Mouse (Mus musculus) midbrain, embryonic 14.5 days (tissue): ENCODE measurements at regions not wholly inside any gene's neighbourhood (a gene's known extent, or its start where the extent isn't known, plus 50 kb on each side); places are given as distances from the start of the nearest gene placed in this dataset.
A peak's percentile ranks its signal among the peaks of the same experiment; 100 is the strongest.

Experiments used
- ATAC-seq: fragments of 200-750 bp; cut with Nextera tagmentation; 2 replicates; pipeline ENCODE4 v1.8.0; 2017; ENCODE audit warnings: moderate number of reproducible peaks, moderate library complexity; ENCODE audit not compliant: low FRiP score, low TSS enrichment
- DNase-seq: peaks from one replicate; pipeline ENCODE4 v3.0.0-alpha.2; 2015
- H3K27ac ChIP-seq: fragments of 300-500 bp; sonication (generic); replicated peaks from 2 replicates; pipeline ENCODE4 v1.5.1; 2014; ENCODE audit warnings: mild to moderate bottlenecking, low read depth, low read length, moderate library complexity
- H3K27me3 ChIP-seq: fragments of 300-500 bp; sonication (generic); 2 replicates; pipeline ENCODE4 v1.6.1; 2014; ENCODE audit warnings: low read length, control low read depth, mixed read lengths; ENCODE audit not compliant: control insufficient read depth, insufficient read depth
- H3K36me3 ChIP-seq: fragments of 300-500 bp; sonication (generic); 2 replicates; pipeline ENCODE4 v1.6.1; 2014; ENCODE audit warnings: low read length, control low read depth; ENCODE audit not compliant: control insufficient read depth, insufficient read depth
- H3K4me1 ChIP-seq: fragments of 300-500 bp; sonication (generic); 2 replicates; pipeline ENCODE4 v1.6.1; 2014; ENCODE audit warnings: mild to moderate bottlenecking, antibody characterized with exemption, low read length, control low read depth; ENCODE audit not compliant: control insufficient read depth, insufficient read depth
- H3K4me2 ChIP-seq: fragments of 300-500 bp; sonication (generic); 2 replicates; pipeline ENCODE4 v1.6.1; 2014; ENCODE audit warnings: mild to moderate bottlenecking, low read length, moderate library complexity
- H3K4me3 ChIP-seq: fragments of 300-500 bp; sonication (generic); replicated peaks from 2 replicates; pipeline ENCODE4 v1.5.1; 2014; ENCODE audit warnings: low read depth, low read length
- H3K9ac ChIP-seq: fragments of 300-500 bp; sonication (generic); replicated peaks from 2 replicates; pipeline ENCODE4 v1.6.1; 2014; ENCODE audit warnings: mild to moderate bottlenecking, low read length, moderate library complexity
- H3K9me3 ChIP-seq: fragments of 300-500 bp; sonication (generic); 2 replicates; pipeline ENCODE4 v1.6.1; 2016; ENCODE audit warnings: low read length, control low read depth, mixed read lengths; ENCODE audit not compliant: control insufficient read depth
- WGBS: fragments of 180-500 bp; shearing (Covaris S2); extraction: QIAGEN DNeasy Blood & Tissue Kit; methylation state at CpG from one replicate; pipeline ENCODE4 v1.1.7; 2014; 5-methylcytosine and 5-hydroxymethylcytosine counted together

DNA sequence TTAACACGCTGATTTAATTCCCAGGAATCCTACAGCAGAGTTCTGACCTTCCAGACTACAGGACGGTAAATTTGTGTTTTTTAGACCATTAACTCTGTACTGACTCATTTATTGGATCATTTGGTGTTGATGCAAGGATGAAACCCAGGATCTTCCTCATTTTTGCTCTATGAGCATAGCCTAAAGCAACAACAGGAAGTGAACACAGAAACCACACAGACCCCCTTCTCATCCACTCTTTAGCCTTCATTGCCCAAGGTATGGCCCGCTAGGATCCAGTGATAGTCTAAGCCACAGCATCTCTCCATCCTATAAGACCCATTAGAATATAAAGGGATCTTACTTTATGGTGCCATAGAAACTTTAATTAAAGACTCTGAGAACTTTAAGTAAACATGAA is 56.5 kb upstream of the Grin2b start:
- ATAC-seq (no peak), DNase-seq (no peak)
- no peak overlapping the region for H3K27ac ChIP-seq
- H3K36me3 ChIP-seq: no peaks in the 10 kb centered on the region
- H3K9ac ChIP-seq: no peak overlapping the region
- H3K4me3 ChIP-seq: no peak overlapping the region
- no peaks in the 10 kb centered on the region for H3K27me3 ChIP-seq
- no peaks in the 10 kb centered on the region for H3K4me1 ChIP-seq
- no peak overlapping the region for H3K4me2 ChIP-seq
- WGBS: 85% methylated on average over 3 of the region's 3 CpGs
- no peaks in the 10 kb centered on the region for H3K9me3 ChIP-seq

DNA sequence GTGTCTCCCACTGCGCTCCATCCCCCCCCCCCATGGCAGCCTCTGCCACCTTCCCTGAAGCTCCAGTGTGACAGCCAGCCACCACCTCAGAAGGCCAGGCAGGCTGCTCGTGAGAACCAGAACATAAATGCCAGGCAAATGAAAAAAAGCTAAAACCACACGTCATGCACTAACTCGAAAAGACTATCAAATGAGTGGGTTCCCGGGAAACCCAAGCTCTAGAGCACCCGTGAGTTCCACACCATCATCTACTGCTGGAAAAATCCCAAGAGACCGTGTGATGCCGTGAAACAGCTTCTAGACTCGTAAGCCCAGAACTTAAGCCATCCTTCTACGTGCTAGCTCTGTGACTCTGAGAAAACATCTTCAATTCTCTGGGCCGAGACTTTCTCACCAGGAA is 62.2 kb upstream of the Grin2b start:
- H3K27ac ChIP-seq: no peak overlapping the region
- no peaks in the 10 kb centered on the region for H3K36me3 ChIP-seq
- H3K4me3 ChIP-seq: no peak overlapping the region
- DNase-seq (no peak), ATAC-seq (no peak)
- H3K4me1 ChIP-seq: no peaks in the 10 kb centered on the region
- H3K27me3 ChIP-seq: no peaks in the 10 kb centered on the region
- H3K9ac ChIP-seq: no peak overlapping the region
- 93% methylated on average over 11 of the region's 11 CpGs for WGBS
- H3K4me2 ChIP-seq: no peak overlapping the region
- H3K9me3 ChIP-seq: no peaks in the 10 kb centered on the region

DNA sequence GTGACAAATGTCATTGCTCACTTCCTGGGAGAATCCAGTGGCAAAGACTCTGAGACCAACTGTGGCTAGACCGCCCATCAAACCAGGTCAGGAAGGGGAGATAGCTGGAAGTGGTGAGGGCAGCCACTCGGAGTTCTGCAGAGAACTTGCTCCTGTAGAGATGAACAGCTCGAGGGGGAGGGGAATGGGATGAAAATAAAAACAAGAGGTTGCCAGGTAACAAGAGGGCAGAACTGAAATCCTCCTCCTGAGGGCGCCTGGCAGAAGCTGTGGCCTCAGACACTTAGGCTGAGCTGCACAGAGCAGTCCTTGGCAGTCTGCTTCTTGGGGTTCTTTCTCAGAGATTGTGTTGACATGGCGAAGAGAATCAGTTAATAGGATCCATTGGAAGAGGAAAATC is 65.7 kb upstream of the Grin2b start:
- ATAC-seq (no peak), DNase-seq (peak; percentile 28)
- Histone ChIP-seq H3K9me3 (no peaks in the 10 kb centered on the region), H3K4me2 (no peak overlapping the region), H3K27ac (no peak overlapping the region), H3K36me3 (no peaks in the 10 kb centered on the region), H3K4me1 (peaks cover 5% of the 10 kb centered on the region), H3K4me3 (no peak overlapping the region), H3K27me3 (no peaks in the 10 kb centered on the region), H3K9ac (no peak overlapping the region)
- WGBS: 34% methylated on average over 5 of the region's 5 CpGs

DNA sequence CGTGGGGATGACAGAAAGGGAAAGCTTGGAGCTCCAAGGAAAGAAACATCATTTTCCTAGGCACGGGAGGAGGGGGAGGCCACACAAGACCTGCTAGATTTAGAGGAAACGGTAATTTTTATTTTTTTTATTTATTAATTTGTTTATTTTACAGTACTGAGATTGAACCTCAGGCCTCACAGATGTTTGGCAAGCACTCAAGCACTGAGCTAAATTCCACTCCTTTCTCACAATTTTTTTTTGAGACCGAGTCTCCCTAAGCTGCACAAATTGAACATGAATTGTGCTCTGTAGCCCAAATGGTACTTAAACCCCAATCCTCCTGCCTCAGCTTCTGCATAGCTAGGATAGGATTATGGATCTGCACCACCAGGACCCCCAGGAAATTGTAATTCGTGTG is 66.1 kb upstream of the Grin2b start:
- no peak overlapping the region for H3K4me3 ChIP-seq
- H3K4me1 ChIP-seq: peaks cover 5% of the 10 kb centered on the region
- DNase-seq: no peak
- H3K9me3 ChIP-seq: no peaks in the 10 kb centered on the region
- H3K9ac ChIP-seq: no peak overlapping the region
- H3K4me2 ChIP-seq: no peak overlapping the region
- no peaks in the 10 kb centered on the region for H3K36me3 ChIP-seq
- H3K27me3 ChIP-seq: no peaks in the 10 kb centered on the region
- WGBS: 59% methylated on average over 5 of the region's 5 CpGs
- ATAC-seq: no peak
- H3K27ac ChIP-seq: no peak overlapping the region

DNA sequence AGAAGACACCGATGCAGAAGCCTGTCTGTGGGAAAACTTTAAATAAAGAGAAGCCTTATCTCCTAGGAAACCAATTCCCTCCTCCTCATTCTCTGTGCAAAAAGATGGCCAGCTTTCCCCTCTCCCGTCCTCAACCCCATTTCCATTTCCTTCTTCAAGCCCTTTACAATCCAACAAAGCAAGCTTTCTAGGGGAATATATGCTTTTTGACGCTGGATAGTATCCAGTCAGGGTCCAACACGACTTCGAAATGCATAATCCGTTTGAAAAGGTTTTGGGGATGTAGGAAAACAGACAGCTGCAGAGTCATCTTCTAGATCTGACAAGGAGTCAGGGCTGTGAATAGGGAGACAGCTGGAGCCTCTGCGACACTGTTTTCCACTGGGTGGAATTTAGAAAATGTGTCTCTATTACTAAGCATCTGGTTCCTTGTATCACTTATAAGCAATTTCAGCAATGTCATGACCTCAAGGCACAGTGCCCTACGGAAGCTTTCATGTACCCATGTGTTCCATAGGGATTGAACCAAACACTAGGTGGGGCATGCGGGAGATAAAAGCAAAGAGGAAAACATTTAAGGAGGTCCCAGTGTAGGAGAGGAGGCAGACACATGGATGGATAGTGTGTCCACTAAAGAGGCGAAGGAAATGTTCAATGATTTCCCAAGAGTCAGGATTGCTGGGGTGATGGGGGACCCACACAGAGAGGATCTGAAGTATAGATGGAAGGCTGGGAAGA is 68.4 kb upstream of the Grin2b start:
- Histone ChIP-seq H3K9me3 (no peaks in the 10 kb centered on the region), H3K4me3 (no peak overlapping the region), H3K4me2 (no peak overlapping the region), H3K36me3 (no peaks in the 10 kb centered on the region), H3K27me3 (no peaks in the 10 kb centered on the region), H3K27ac (no peak overlapping the region), H3K9ac (no peak overlapping the region), H3K4me1 (peaks cover 5% of the 10 kb centered on the region)
- ATAC-seq (no peak), DNase-seq (peak; percentile 18)
- WGBS: 23% methylated on average over 10 of the region's 10 CpGs

DNA sequence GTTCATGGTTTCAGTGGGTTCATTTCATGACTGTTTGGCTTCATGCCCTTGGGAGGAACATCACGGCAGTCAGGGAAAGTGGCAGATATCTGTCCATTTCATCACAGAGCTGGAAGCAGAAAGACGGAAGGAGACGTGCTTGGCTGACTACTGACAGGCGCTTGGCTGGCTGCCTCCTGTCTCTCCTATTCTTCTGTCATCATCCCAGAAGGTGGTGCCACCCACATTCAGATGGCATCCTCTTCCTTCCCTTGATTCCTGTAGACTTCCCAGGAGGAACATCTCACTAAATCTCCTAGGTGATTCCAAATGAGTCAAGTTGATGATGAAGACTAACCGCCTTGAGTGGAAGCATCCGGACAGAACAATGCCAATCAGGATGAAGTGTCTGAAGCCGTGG is 71.6 kb upstream of the Grin2b start:
- Histone ChIP-seq H3K4me2 (no peak overlapping the region), H3K27ac (no peak overlapping the region), H3K9me3 (no peaks in the 10 kb centered on the region), H3K27me3 (no peaks in the 10 kb centered on the region), H3K36me3 (no peaks in the 10 kb centered on the region), H3K4me3 (no peak overlapping the region), H3K9ac (no peak overlapping the region), H3K4me1 (peaks cover 5% of the 10 kb centered on the region)
- DNase-seq: no peak
- ATAC-seq: no peak
- WGBS: 80% methylated on average over 7 of the region's 7 CpGs

DNA sequence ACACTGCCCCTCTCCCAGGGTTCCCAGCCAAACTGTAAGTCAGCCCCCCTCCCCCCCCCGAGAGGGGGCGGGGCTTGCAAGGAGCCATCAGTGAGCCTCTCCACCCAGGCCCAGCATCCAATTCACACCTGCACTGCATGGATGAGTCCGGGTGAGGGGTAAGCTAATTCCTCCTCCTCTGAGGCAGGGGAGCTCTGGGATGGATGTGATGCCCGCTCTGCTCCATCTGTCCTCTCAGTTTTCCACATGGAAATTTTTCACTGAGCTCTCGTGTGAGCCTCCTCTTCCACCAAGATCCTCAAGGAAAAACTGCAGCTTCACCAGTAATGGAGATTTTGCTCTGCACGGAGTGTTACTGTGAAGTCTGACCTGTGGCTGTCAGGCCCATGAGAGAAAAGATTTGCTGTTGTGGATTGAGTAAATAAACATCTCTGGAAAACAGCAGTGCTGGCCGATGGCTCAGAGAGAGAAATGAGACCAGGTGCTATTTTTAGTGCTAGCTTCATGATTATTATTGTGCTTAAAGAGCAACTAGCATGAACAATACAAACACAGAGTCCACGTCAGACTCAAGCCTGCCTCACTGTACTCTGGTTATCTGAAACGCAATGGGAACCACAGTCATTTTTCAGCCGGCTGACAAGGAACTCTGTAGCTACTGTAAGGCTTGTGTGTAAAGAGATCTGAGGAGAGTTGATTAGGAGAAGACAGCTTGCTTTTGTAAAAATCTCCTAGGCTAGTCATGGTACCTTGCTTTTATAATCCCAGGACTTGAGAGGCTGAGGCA is 71.4 kb upstream of the Gm8994 start:
- H3K27me3 ChIP-seq: no peaks in the 10 kb centered on the region
- H3K9me3 ChIP-seq: no peaks in the 10 kb centered on the region
- WGBS: 62% methylated on average over 10 of the region's 10 CpGs
- H3K4me1 ChIP-seq: no peaks in the 10 kb centered on the region
- H3K4me3 ChIP-seq: no peak overlapping the region
- no peak for ATAC-seq
- no peaks in the 10 kb centered on the region for H3K36me3 ChIP-seq
- no peak overlapping the region for H3K27ac ChIP-seq
- no peak overlapping the region for H3K4me2 ChIP-seq
- H3K9ac ChIP-seq: no peak overlapping the region
- DNase-seq: no peak

DNA sequence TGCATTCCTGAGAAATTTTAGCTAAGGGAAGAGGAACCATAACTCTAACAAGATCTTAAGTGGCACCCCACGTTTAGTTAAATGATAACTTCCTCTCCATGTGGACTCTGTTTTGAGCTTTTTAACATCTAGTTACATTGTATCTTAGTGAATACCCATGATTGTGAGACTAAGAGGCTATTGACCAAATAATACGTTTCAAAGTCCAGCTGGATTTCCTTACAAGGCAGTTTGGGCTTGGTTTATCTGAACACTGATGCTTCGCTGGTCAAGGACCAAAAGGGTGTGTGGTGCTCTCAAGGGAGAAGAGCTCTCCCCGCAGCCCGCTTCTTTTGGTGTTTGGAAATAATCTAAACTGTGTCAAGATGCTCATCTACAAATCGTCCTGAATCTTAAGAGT is 51.6 kb upstream of the Gm8994 start:
- 88% methylated on average over 6 of the region's 6 CpGs for WGBS
- Histone ChIP-seq H3K36me3 (no peaks in the 10 kb centered on the region), H3K4me1 (no peaks in the 10 kb centered on the region), H3K9me3 (no peaks in the 10 kb centered on the region), H3K9ac (no peak overlapping the region), H3K27ac (no peak overlapping the region), H3K4me2 (no peak overlapping the region), H3K4me3 (no peak overlapping the region), H3K27me3 (no peaks in the 10 kb centered on the region)
- no peak for DNase-seq
- ATAC-seq: no peak

DNA sequence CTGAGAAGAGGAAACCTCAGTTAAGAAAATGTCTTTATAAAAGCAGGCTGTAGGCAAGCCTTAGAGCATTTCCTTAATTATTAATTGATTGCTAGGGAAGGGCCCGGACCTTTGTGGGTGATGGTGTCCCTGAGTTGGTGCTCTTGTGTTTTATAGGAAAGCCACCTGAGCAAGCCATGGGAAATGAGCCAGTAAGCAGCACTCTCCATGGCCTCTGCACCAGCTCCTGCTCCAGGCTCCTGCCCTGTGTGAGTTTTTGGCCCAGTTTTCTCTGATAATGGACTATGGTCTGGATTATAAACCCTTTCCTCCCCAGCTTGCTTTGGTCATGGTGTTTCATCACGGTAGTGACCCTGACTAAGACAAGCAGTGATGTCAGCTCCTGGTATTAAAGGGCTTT is 50.6 kb upstream of the Gm8994 start:
- ATAC-seq (no peak), DNase-seq (no peak)
- Histone ChIP-seq H3K36me3 (no peaks in the 10 kb centered on the region), H3K9ac (no peak overlapping the region), H3K27me3 (no peaks in the 10 kb centered on the region), H3K4me2 (no peak overlapping the region), H3K27ac (no peak overlapping the region), H3K4me1 (no peaks in the 10 kb centered on the region), H3K4me3 (no peak overlapping the region), H3K9me3 (no peaks in the 10 kb centered on the region)
- WGBS: 75% methylated on average over 2 of the region's 2 CpGs
